Mouse (Mus musculus) hematopoietic multipotent progenitor cell, adult 10-12 weeks (in vitro differentiated cells): ENCODE results near the gene Ppp1r1c. TPM values are rescaled to one million over a fixed set of nuclear protein-coding genes. Genes with fewer than 3 reads are reported as not detected.

Experiments
- polyA plus RNA-seq: library from polyadenylated mRNA; stranded (reverse); fragments of >175 nt; gene quantifications from 2 replicates; pipeline ENCODE4 v1.2.3, GENCODE M21; 2012; ENCODE audit warnings: low replicate concordance

Ppp1r1c gene
- not detected in 2 replicates for polyA plus RNA-seq

GRCm38 (mm10) chr2:79707575-79707974 lies at the start of gene Ppp1r1c:
Ppp1r1c (plus strand) TSS chr2:79707780.

Other genes with a start within 250 kb of the Ppp1r1c start
- gene Itprid2, start 72.4 kb upstream of the Ppp1r1c start, polyA plus RNA-seq: 7.7 and 26.3 TPM in 2 replicates